Mouse (Mus musculus) E14TG2a.4 (cell line): ENCODE data around the gene Snx4.

Source experiments
- CTCF ChIP-seq: conservative IDR thresholded peaks from 2 replicates; pipeline ENCODE4 v1.5.1; 2014; ENCODE audit warnings: low read length
- NANOG ChIP-seq: IDR thresholded peaks from 2 replicates; pipeline ENCODE4 v1.6.1; 2014; ENCODE audit warnings: borderline replicate concordance, low read length, mixed read lengths

DNA sequence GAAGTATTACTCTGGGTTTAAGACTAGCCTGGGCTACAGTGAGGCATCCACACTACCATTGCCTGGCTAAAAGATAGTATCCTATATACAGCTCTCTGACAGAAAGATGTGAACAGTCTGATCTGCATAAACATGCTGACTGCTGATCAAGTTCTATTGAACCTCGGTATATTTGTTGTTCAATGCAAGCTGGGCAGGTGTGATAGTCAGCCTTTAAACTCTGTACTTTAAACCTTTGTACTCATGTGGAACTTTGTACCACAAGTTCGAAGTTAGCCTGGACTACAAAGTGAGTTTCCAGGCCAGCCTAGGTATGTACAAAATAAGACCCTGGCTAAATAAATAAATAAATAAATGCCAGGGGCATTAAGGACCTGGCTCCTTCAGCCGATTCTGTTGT is 28.8 kb upstream of the Snx4 start:
- TF ChIP-seq CTCF (no peak), NANOG (no peak)
